Mouse (Mus musculus) gastrocnemius, adult 8-10 months (tissue): ENCODE data around the gene Lrrc1. TPM values are rescaled to one million over a fixed set of nuclear protein-coding genes. Genes with fewer than 3 reads are reported as not detected.

Source experiments
- DNase-seq, 2 experiments: peaks; one replicate each; pipeline ENCODE4 v3.0.0; 2022; ENCODE audit warnings: low spot score in 2 of 2
- total RNA-seq, 4 experiments: library from RNA; stranded (reverse); gene quantifications; 2 replicates each; pipeline ENCODE4 v1.2.4; 2022

Gene Lrrc1
- total RNA-seq, 4 experiments from 2014 or later, result 0.58 to 1.7 (median 0.93) TPM

DNA sequence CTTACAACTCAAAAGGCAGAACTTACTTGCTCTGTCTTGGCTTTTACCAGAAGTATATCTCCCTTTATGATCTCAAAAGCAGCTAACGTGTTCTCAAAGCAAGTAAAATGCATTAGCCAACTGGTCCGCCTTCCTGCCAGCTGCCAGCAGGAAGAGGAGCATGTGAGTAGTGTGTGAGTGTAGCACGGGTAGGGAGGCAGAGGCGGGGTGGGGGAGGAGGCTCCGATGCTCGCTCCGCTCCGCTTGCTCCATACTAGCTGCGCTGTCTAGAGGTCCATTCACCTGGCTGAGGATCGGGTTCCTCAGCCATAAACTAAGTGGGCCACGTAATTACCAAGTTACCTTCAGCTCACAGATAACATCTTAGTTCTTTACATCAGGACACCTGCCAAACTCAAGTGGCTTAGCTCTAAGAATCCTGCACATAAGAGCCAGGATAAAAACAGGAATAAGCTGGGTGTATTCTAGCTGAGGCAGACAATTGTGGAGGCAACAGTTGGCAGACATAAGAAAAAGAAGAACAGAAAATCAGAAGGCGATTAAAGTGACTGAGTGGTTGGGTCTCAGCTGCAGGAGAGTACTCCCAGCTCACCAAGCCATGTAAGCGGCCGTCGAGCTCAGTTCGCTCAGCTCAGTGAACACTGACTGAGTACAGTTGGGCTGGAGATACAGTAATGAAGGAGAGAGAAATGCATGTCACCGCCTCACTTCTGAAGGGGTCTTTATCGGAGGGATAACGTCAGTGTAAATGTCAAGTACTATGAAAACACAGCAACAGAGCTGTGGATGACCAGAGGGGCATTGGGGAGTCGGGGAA lies 74.7 kb downstream of the Lrrc1 start:
- no peak for DNase-seq

GRCm38 (mm10) chr9:77466926-77467325 lies 77.7 kb downstream of the Lrrc1 start:
- DNase-seq, result no peak

GRCm38 (mm10) chr9:77465401-77465800 lies 79.3 kb downstream of the Lrrc1 start:
- DNase-seq, result no peak

DNA sequence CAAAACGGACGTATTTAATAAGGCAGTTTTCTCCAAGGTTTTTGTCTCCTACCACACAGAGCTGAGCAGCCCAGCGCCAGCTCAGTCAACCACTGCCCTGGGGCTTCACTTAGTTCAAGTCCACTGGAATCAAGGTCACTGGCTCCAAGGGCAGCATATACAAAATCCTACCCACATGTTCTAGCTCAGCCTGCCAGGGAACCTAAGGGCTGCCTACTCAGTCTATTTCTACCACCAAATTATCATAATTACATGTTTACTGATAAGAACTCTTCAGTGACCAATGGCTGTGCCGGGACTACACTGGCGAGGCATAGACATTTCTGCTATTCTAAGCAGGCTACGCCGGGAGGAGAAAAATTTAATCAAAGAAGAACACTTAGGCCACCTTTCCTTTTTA lies 80.8 kb downstream of the Lrrc1 start:
- no peak for DNase-seq

DNA sequence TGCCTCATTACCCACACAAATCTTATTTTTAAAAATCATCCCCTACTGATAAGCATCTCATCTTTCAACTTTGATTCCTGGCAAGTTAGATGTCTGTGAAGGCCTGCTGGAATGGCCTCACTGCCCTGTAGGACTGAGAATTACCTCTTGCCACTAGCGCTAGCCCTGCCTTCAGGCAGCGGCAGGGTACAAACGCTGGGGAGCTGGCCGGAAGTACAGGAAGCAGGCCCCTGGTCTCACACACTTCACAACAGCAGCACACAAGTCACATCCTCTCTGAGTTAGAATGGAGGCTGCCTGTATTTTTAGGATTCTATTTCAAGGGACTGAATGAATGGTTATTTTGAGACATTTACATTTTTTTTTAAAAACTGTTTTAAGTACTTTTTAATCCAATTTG lies 81.5 kb downstream of the Lrrc1 start:
- DNase-seq, result no peak

- DNase-seq, result no peak
Observed at GRCm38 (mm10) chr9:77461371-77461915, 83.2 kb downstream of the Lrrc1 start.

- no peak for DNase-seq
Observed at GRCm38 (mm10) chr9:77460408-77460807, 84.3 kb downstream of the Lrrc1 start.

GRCm38 (mm10) chr9:77459365-77459764 lies 85.3 kb downstream of the Lrrc1 start:
- DNase-seq, result no peak

DNA sequence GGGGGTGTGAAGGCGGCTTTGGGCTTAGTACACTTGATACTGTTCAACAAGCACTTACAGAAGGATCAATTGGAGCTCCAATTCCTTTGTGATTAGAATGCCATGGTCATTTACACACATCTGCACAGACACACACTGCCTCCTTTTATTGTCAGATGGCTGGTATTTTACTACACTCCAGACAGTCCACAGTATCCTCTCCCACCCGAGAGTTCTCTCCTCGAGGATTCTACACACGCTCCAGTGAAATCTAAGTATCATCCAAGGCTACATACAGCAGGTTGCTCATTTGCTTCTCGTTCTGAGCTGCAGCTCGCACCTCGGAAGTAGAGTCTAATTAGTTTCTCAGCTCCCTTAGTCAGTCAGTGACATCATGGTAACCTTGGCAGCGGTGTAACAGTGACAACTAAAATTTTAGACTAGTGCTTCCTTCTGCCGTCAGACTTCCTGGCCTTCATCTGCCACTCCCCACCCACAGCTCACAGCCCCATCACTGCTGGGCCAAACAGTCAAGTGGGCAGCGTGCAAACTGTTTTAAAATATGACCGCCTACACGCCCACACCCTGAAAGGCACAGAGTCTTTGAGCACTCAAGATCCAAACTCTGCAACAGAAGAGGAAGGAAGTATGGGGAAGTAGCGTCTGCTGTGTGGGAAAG lies 88.4 kb downstream of the Lrrc1 start:
- no peak for DNase-seq

GRCm38 (mm10) chr9:77455439-77456168 lies 89.1 kb downstream of the Lrrc1 start:
- DNase-seq, result no peak

DNA sequence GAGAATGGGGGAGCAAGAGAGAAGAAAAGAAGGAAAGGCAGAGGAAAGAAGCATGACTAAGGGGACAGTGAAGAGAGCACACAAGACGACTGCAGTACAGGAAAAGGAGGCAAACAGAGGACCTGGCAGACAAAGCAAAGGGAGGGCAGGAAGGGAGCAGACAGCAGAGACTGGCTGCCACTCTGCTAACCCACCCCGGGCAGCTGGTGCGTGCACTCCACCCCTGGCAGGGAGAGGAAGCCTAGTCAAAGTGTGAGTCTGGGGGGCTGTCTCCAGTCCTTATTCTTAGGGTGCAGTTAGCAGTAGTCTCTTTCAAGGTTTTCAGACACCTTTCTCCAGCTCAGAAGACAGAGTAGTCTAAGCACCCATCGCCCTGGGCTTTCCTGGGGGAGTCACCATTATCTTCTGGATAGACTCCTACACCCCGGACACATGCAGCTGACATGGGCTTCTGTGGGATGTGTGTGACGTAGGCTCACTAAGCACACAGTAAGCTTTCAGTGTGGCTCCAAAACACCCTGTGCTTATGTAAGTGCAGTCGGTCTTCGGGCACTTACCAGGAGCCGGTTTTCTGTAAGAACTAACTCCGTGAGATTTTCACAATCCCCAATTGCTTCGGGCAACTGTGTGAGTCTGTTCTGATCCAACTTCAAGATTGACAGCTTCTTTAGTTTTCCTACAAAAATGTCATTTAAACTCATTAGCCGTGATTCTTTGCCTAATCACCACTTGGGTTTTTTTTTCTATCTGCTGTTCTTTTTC lies 92.4 kb downstream of the Lrrc1 start:
- no peak for DNase-seq

GRCm38 (mm10) chr9:77450447-77450846 lies 94.2 kb downstream of the Lrrc1 start:
- DNase-seq, result no peak

GRCm38 (mm10) chr9:77444876-77445275 lies 99.8 kb downstream of the Lrrc1 start:
- no peak for DNase-seq

GRCm38 (mm10) chr9:77439371-77439770 lies 105.3 kb downstream of the Lrrc1 start:
- no peak for DNase-seq

GRCm38 (mm10) chr9:77438836-77439271 lies 105.8 kb downstream of the Lrrc1 start:
- no peak for DNase-seq

- no peak for DNase-seq
Observed at GRCm38 (mm10) chr9:77437131-77437530, 107.5 kb downstream of the Lrrc1 start.

GRCm38 (mm10) chr9:77434965-77435364 lies 109.7 kb downstream of the Lrrc1 start:
- DNase-seq, result no peak

- DNase-seq, result no peak
Observed at GRCm38 (mm10) chr9:77433476-77433875, 111.2 kb downstream of the Lrrc1 start.

- no peak for DNase-seq
Observed at GRCm38 (mm10) chr9:77432030-77432429, 112.6 kb downstream of the Lrrc1 start.

DNA sequence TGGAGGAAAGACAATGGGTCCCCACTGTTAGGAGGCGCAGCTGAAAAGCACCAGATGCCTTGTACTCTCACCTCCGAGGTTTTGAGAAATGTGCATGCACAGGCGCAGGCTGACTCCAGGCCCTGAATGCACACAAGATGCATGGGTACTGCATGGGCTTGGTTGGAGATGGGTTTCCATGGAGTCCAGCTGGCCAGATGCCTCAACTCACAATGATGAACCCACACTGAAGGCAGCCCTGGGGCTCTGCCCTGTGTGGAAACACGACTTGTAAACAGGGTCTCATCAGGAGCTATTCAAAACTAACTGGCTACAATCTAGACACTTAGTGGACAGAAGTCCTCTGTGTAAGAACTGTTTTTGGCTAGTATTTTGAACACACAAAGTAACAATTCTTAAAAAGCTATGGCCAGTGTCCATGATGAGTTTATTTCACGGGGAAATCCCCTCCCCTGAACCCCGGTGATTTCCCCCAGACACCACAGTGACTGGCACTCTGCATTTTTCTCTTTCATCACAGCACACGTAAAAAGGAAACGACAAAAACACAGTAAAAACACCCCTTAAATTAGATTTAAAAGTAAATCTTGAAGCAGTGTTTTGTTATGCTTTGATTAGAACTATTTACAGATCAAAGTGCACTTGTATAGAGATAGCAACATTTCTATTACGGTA lies 114.1 kb downstream of the Lrrc1 start:
- no peak for DNase-seq
